Mouse (Mus musculus): ENCODE results near the gene Ccr8. TPM values are rescaled to one million over a fixed set of nuclear protein-coding genes. Genes with fewer than 3 reads are reported as not detected.
A peak's percentile ranks its signal among the peaks of the same experiment; 100 is the strongest.
"Not testable (repeated sequence)": the region's sequence is repeated elsewhere in the genome, so short reads cannot be mapped to it uniquely, and the experiment has no call there.

Ccr8 gene
- polyA plus RNA-seq, 1 experiment from 2014 or later, result not detected

- Histone ChIP-seq H3K4me3 (no peak overlapping the region), H3K4me2 (no peak overlapping the region), H3K36me3 (no peaks in the 10 kb centered on the region), H3K4me1 (0 out of 2 replicates have a peak, but pooled peaks cover 3% of the 10 kb centered on the region), H3K9ac (no peak overlapping the region), H3K27me3 (replicated peaks) (no peaks in the 10 kb centered on the region), H3K27ac (replicated peaks) (no peak overlapping the region), H3K9me3 (no peaks in the 10 kb centered on the region)
- ATAC-seq (ENCODE audit: extremely low read depth, insufficient number of reproducible peaks, low FRiP score, low TSS enrichment), result no peak
- WGBS, result 69% methylated on average over 10 of the region's 10 CpGs
Observed at GRCm38 (mm10) chr9:120091086-120091485, 828 bp upstream of the Ccr8 start.

- H3K9me3 ChIP-seq, result no peaks in the 10 kb centered on the region
- no peak for ATAC-seq (ENCODE audit: extremely low read depth, insufficient number of reproducible peaks, low FRiP score, low TSS enrichment)
- 0 out of 2 replicates have a peak, but pooled peaks cover 3% of the 10 kb centered on the region for H3K4me1 ChIP-seq
- no peak overlapping the region for H3K27ac ChIP-seq (replicated peaks)
- no peak overlapping the region for H3K4me3 ChIP-seq
- no peaks in the 10 kb centered on the region for H3K27me3 ChIP-seq (replicated peaks)
- H3K36me3 ChIP-seq, result no peaks in the 10 kb centered on the region
- H3K9ac ChIP-seq, result no peak overlapping the region
- no peak overlapping the region for H3K4me2 ChIP-seq
- 75% methylated on average over 13 of the region's 13 CpGs for WGBS
Observed at GRCm38 (mm10) chr9:120093701-120094100, 1.8 kb downstream of the Ccr8 start.

GRCm38 (mm10) chr9:120095886-120096285, 4.0 kb downstream of the Ccr8 start:
- H3K27ac ChIP-seq (replicated peaks), result no peak overlapping the region
- 0 out of 2 replicates have a peak, but pooled peaks cover 3% of the 10 kb centered on the region for H3K4me1 ChIP-seq
- H3K9me3 ChIP-seq, result no peaks in the 10 kb centered on the region
- H3K4me3 ChIP-seq, result no peak overlapping the region
- no peak overlapping the region for H3K9ac ChIP-seq
- no peak for ATAC-seq (ENCODE audit: extremely low read depth, insufficient number of reproducible peaks, low FRiP score, low TSS enrichment)
- no peak overlapping the region for H3K4me2 ChIP-seq
- no peaks in the 10 kb centered on the region for H3K36me3 ChIP-seq
- WGBS, result 69% methylated on average over 7 of the region's 7 CpGs
- H3K27me3 ChIP-seq (replicated peaks), result no peaks in the 10 kb centered on the region

- WGBS, result 20% methylated on average over 7 of the region's 7 CpGs
- Histone ChIP-seq H3K27me3 (replicated peaks) (no peaks in the 10 kb centered on the region), H3K4me3 (no peak overlapping the region), H3K9me3 (peaks cover 12% of the 10 kb centered on the region), H3K9ac (no peak overlapping the region; the same call in 1 of the 2 replicates), H3K4me2 (0 out of 2 replicates have a peak overlapping the region, but pooled peaks have one; percentile 24), H3K36me3 (no peaks in the 10 kb centered on the region), H3K27ac (replicated peaks) (no peak overlapping the region), H3K4me1 (0 out of 2 replicates have a peak, but pooled peaks cover 3% of the 10 kb centered on the region)
- no peak for ATAC-seq (ENCODE audit: extremely low read depth, insufficient number of reproducible peaks, low FRiP score, low TSS enrichment)
Observed at GRCm38 (mm10) chr9:120098682-120099081, 6.8 kb downstream of the Ccr8 start.

- WGBS, result 81% methylated on average over 8 of the region's 8 CpGs
- Histone ChIP-seq H3K27ac (replicated peaks) (no peak overlapping the region), H3K9me3 (peaks cover 16% of the 10 kb centered on the region), H3K4me2 (no peak overlapping the region), H3K4me1 (no peaks in the 10 kb centered on the region), H3K27me3 (replicated peaks) (no peaks in the 10 kb centered on the region), H3K9ac (no peak overlapping the region), H3K36me3 (no peaks in the 10 kb centered on the region), H3K4me3 (no peak overlapping the region)
- no peak for ATAC-seq (ENCODE audit: extremely low read depth, insufficient number of reproducible peaks, low FRiP score, low TSS enrichment)
Observed at GRCm38 (mm10) chr9:120099304-120099703, 7.4 kb downstream of the Ccr8 start.

- WGBS, result 83% methylated on average over 2 of the region's 2 CpGs
- peaks cover 17% of the 10 kb centered on the region for H3K9me3 ChIP-seq
- H3K27ac ChIP-seq (replicated peaks), result no peak overlapping the region
- ATAC-seq (ENCODE audit: extremely low read depth, insufficient number of reproducible peaks, low FRiP score, low TSS enrichment), result no peak
- no peak overlapping the region for H3K9ac ChIP-seq
- H3K4me3 ChIP-seq, result no peak overlapping the region
- no peak overlapping the region for H3K4me2 ChIP-seq
- H3K27me3 ChIP-seq (replicated peaks), result no peaks in the 10 kb centered on the region
- H3K4me1 ChIP-seq, result no peaks in the 10 kb centered on the region
- no peaks in the 10 kb centered on the region for H3K36me3 ChIP-seq
Observed at GRCm38 (mm10) chr9:120101165-120101564, 9.3 kb downstream of the Ccr8 start.

- H3K9me3 ChIP-seq; H3K36me3 ChIP-seq; H3K27me3 ChIP-seq (replicated peaks); H3K9ac ChIP-seq; H3K4me2 ChIP-seq; H3K27ac ChIP-seq (replicated peaks); H3K4me3 ChIP-seq; ATAC-seq (ENCODE audit: extremely low read depth, insufficient number of reproducible peaks, low FRiP score, low TSS enrichment): not testable (repeated sequence)
- WGBS, result 85% methylated on average over 12 of the region's 12 CpGs
- peaks cover 11% of the 10 kb centered on the region for H3K4me1 ChIP-seq
Observed at GRCm38 (mm10) chr9:120108953-120109352, 17.0 kb downstream of the Ccr8 start.

- Histone ChIP-seq H3K36me3 (no peaks in the 10 kb centered on the region), H3K9me3 (no peaks in the 10 kb centered on the region), H3K9ac (peak within 1 kb of the TSS; percentile 88), H3K27me3 (replicated peaks) (no peaks in the 10 kb centered on the region), H3K27ac (replicated peaks) (peak within 1 kb of the TSS; percentile 95), H3K4me2 (peak within 1 kb of the TSS; percentile 89), H3K4me1 (peaks cover 17% of the 10 kb centered on the region), H3K4me3 (peak within 1 kb of the TSS; percentile 90)
- under 1% methylated on average over 62 of the region's 62 CpGs for WGBS
- ATAC-seq (ENCODE audit: extremely low read depth, insufficient number of reproducible peaks, low FRiP score, low TSS enrichment), result peak; percentile 97
Observed at GRCm38 (mm10) chr9:120110211-120111018, 18.5 kb downstream of the Ccr8 start, which contains the start of gene Slc25a38. Gene Slc25a38, plus strand, starts transcription at chr9:120110374.

GRCm38 (mm10) chr9:120111156-120111945, 19.4 kb downstream of the Ccr8 start:
- Histone ChIP-seq H3K27me3 (replicated peaks) (no peaks in the 10 kb centered on the region), H3K9ac (peak overlapping the region; percentile 88), H3K36me3 (no peaks in the 10 kb centered on the region), H3K4me1 (peaks cover 27% of the 10 kb centered on the region), H3K4me3 (peak overlapping the region; percentile 90), H3K9me3 (no peaks in the 10 kb centered on the region), H3K27ac (replicated peaks) (peak overlapping the region; percentile 95), H3K4me2 (peak overlapping the region; percentile 89)
- WGBS, result 69% methylated on average over 15 of the region's 15 CpGs
- ATAC-seq (ENCODE audit: extremely low read depth, insufficient number of reproducible peaks, low FRiP score, low TSS enrichment), result no peak

- Histone ChIP-seq H3K4me2 (peak overlapping the region; percentile 36; the same call in 1 of the 2 replicates), H3K4me3 (no peak overlapping the region), H3K27me3 (replicated peaks) (no peaks in the 10 kb centered on the region), H3K36me3 (peaks cover 11% of the 10 kb centered on the region), H3K4me1 (peaks cover 27% of the 10 kb centered on the region), H3K27ac (replicated peaks) (peak overlapping the region; percentile 13; the same call in 1 of the 2 replicates), H3K9ac (no peak overlapping the region), H3K9me3 (no peaks in the 10 kb centered on the region)
- ATAC-seq (ENCODE audit: extremely low read depth, insufficient number of reproducible peaks, low FRiP score, low TSS enrichment), result no peak
- WGBS, result 75% methylated on average over 6 of the region's 6 CpGs
Observed at GRCm38 (mm10) chr9:120112472-120112871, 20.6 kb downstream of the Ccr8 start.

GRCm38 (mm10) chr9:120113456-120113855, 21.5 kb downstream of the Ccr8 start:
- peaks cover 27% of the 10 kb centered on the region for H3K4me1 ChIP-seq
- H3K9me3 ChIP-seq, result no peaks in the 10 kb centered on the region
- no peak overlapping the region for H3K27ac ChIP-seq (replicated peaks)
- WGBS, result 89% methylated on average over 7 of the region's 7 CpGs
- no peaks in the 10 kb centered on the region for H3K27me3 ChIP-seq (replicated peaks)
- ATAC-seq (ENCODE audit: extremely low read depth, insufficient number of reproducible peaks, low FRiP score, low TSS enrichment), result no peak
- no peak overlapping the region for H3K9ac ChIP-seq
- H3K36me3 ChIP-seq, result peaks cover 21% of the 10 kb centered on the region
- H3K4me2 ChIP-seq, result peak overlapping the region; percentile 36; the same call in 1 of the 2 replicates
- no peak overlapping the region for H3K4me3 ChIP-seq

Measured in heart, embryonic 13.5 days (tissue).